Mouse (Mus musculus) embryonic facial prominence, embryonic 10.5 days (tissue): Measurements from ENCODE around the gene Sgms2. TPM values are rescaled to one million over a fixed set of nuclear protein-coding genes. Genes with fewer than 3 reads are reported as not detected.
"Not testable (repeated sequence)": the region's sequence is repeated elsewhere in the genome, so short reads cannot be mapped to it uniquely, and the experiment has no call there.

ENCODE experiments used
- DNase-seq: peaks from one replicate; pipeline ENCODE4 v3.0.0-alpha.2; 2017; ENCODE audit warnings: low spot score
- H3K27ac ChIP-seq: fragments of 300-500 bp; sonication (generic); replicated peaks from 2 replicates; pipeline ENCODE4 v1.5.1; 2016; ENCODE audit warnings: mild to moderate bottlenecking
- H3K27me3 ChIP-seq: fragments of 300-500 bp; sonication (generic); replicated peaks from 2 replicates; pipeline ENCODE4 v1.6.1; 2016; ENCODE audit warnings: low read depth, mild to moderate bottlenecking; ENCODE audit not compliant: poor library complexity, severe bottlenecking
- H3K36me3 ChIP-seq: fragments of 300-500 bp; sonication (generic); replicated peaks from 2 replicates; pipeline ENCODE4 v1.6.1; 2016; ENCODE audit warnings: mild to moderate bottlenecking, moderate library complexity
- H3K4me1 ChIP-seq: fragments of 300-500 bp; sonication (generic); 2 replicates; pipeline ENCODE4 v1.6.1; 2016
- H3K4me3 ChIP-seq: fragments of 300-500 bp; sonication (generic); 2 replicates; pipeline ENCODE4 v1.5.1; 2016; ENCODE audit warnings: mild to moderate bottlenecking, moderate library complexity
- H3K9me3 ChIP-seq: fragments of 300-500 bp; sonication (generic); 2 replicates; pipeline ENCODE4 v1.6.1; 2016; ENCODE audit warnings: mild to moderate bottlenecking
- WGBS: fragments of 180-500 bp; shearing (Covaris S2); methylation state at CpG from one replicate; pipeline ENCODE4 v1.1.7; 2016; 5-methylcytosine and 5-hydroxymethylcytosine counted together
- polyA plus RNA-seq: library from polyadenylated mRNA; unstranded; fragments of >200 nt; fragmentation: Nextera tagmentation; extraction: Ambion mirVana; gene quantifications from 2 replicates; pipeline ENCODE4 v1.2.1, GENCODE M21; 2016

Sgms2 gene
- polyA plus RNA-seq, 1 experiment from 2014 or later, result 0.77 TPM

DNA sequence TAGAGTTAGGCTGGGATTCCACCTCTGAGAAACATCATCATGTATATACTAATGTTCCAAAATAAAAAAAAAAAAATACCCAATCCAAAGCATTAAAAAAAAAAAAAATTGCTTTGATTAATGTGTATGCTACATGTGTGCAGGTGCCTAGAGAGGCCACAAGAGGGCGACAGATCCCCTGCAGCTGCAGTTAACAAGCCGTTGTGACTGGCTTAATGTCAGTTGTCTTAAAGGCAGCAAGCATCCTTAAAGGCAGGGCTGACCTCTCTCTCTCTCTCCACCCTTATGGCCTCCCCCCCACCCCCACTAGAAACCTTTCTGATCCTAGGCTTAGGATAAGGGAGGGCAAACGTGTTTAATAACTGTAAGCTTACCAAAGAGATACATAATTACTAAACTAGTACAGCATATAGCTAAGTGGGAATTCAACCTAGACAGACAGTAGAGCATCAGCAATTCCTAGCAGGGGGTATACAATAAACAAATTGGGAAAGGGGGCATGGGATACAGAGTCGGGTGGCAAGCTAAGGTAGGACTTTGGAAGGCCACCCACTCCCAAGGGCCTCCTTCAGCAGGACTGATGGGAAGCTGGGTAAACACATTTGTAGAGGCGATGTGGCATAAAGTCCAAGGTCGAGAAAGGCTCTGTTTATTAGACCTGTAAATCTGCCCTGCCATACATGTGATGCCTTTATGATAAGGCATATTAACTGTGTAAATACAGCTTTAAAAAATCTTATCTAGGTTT lies 143.2 kb downstream of the Sgms2 start:
- H3K27ac ChIP-seq, result no peak overlapping the region
- peak; percentile 29 for DNase-seq
- no peak overlapping the region for H3K4me3 ChIP-seq
- no peaks in the 10 kb centered on the region for H3K36me3 ChIP-seq
- no peaks in the 10 kb centered on the region for H3K27me3 ChIP-seq
- no peaks in the 10 kb centered on the region for H3K9me3 ChIP-seq
- WGBS, result 57% methylated on average over 6 of the region's 6 CpGs
- peaks cover 10% of the 10 kb centered on the region; the same call in 1 of the 2 replicates for H3K4me1 ChIP-seq

DNA sequence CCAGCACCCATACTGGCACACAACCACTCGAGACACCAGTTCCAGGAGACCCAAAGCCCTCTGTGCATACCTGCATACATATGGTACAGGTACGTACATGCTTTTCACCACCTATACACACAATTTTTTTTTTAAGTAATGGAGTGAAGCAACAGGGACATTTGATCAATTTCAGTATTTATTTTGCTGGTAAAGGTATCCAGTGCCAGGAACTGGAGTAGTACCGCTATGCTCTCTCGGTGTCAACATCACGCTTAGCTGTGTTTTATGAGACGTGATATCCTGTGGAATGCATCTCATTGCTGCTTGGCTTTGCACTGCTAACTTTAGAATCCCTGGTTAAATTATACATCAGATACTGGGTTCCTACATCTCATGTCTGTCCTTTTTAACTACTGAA lies 145.3 kb downstream of the Sgms2 start:
- no peak overlapping the region for H3K4me3 ChIP-seq
- H3K9me3 ChIP-seq, result no peaks in the 10 kb centered on the region
- H3K27ac ChIP-seq, result no peak overlapping the region
- 95% methylated on average over 6 of the region's 6 CpGs for WGBS
- H3K4me1 ChIP-seq, result peaks cover 10% of the 10 kb centered on the region; the same call in 1 of the 2 replicates
- H3K27me3 ChIP-seq, result no peaks in the 10 kb centered on the region
- no peak for DNase-seq
- no peaks in the 10 kb centered on the region for H3K36me3 ChIP-seq

GRCm38 (mm10) chr3:131343311-131343710 lies 147.9 kb downstream of the Sgms2 start:
- no peaks in the 10 kb centered on the region for H3K27me3 ChIP-seq
- no peaks in the 10 kb centered on the region for H3K36me3 ChIP-seq
- DNase-seq, result peak; percentile 44
- 59% methylated on average over 6 of the region's 6 CpGs for WGBS
- H3K27ac ChIP-seq, result no peak overlapping the region
- no peaks in the 10 kb centered on the region for H3K9me3 ChIP-seq
- peaks cover 10% of the 10 kb centered on the region; the same call in 1 of the 2 replicates for H3K4me1 ChIP-seq
- no peak overlapping the region for H3K4me3 ChIP-seq

DNA sequence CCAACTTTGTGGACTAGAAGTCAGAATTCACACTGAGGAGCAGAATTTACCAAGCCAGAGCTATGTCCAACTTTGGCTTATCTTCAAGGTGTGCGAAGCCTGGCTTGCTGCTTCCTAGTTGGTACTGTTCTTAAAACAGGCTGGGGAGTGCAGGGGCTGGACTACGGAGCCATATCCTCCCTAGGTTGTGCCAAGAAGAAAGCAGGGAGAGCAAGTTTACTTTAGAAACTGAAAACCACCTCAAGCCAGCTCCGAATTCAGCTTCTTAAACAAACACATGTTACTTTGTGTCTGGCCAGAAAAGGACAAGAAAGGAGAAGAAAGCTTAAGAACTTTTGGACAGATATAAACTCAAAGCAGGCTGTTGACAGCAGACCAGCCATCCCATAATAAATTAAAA lies 150.3 kb downstream of the Sgms2 start:
- Histone ChIP-seq H3K36me3 (no peaks in the 10 kb centered on the region), H3K27ac (no peak overlapping the region), H3K4me1 (peaks cover 10% of the 10 kb centered on the region; the same call in 1 of the 2 replicates), H3K27me3 (no peaks in the 10 kb centered on the region), H3K9me3 (no peaks in the 10 kb centered on the region), H3K4me3 (no peak overlapping the region)
- no peak for DNase-seq
- WGBS, result 80% methylated on average over 3 of the region's 3 CpGs

DNA sequence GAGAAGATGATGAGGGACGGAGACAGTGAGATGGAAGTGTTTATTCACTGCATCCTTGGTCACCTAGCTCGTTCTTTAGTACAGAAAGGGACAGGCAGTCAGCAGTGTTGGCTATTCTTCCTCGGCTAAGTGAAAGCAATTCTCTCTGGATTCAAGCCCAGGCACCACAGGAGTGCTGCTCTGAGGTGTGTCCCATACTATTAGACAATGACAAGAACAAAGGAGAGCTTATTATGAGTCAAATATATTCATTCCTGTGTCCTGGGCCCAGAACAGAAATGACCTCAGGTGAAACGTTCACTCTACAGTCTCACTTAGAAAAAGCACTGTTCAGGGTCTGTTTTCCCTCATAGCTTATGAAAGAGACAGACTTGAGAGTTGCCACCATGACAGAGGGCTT lies 151.9 kb downstream of the Sgms2 start:
- no peak for DNase-seq
- 81% methylated on average over 4 of the region's 4 CpGs for WGBS
- Histone ChIP-seq H3K27ac (no peak overlapping the region), H3K4me1 (peaks cover 22% of the 10 kb centered on the region), H3K9me3 (no peaks in the 10 kb centered on the region), H3K4me3 (no peak overlapping the region), H3K36me3 (no peaks in the 10 kb centered on the region), H3K27me3 (no peaks in the 10 kb centered on the region)

DNA sequence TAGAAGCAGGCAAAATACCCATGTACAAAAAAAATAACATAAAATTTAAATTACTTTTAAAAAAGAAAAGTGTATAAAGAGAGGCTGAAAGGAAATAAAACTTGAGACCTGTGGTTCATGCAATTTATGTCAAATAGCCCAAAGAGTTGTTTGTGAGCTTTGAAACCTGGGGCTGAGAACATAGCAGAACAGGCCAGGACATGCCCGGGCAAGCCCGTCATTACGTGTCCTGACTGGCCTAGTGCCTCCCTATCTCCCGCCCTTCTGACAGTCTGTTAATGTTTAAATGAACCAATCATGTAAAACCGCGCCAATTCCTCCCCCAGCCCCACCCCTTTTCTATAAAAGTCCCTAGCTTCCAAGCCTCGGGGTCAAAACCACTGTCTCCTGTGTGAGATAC lies 153.5 kb downstream of the Sgms2 start:
- peaks cover 27% of the 10 kb centered on the region for H3K4me1 ChIP-seq
- not testable (repeated sequence) for DNase-seq, H3K27me3 ChIP-seq, H3K36me3 ChIP-seq, H3K9me3 ChIP-seq, H3K4me3 ChIP-seq, H3K27ac ChIP-seq
- WGBS, result 97% methylated on average over 7 of the region's 7 CpGs

GRCm38 (mm10) chr3:131336629-131337028 lies 154.6 kb downstream of the Sgms2 start:
- Histone ChIP-seq H3K9me3 (no peaks in the 10 kb centered on the region), H3K4me1 (peaks cover 29% of the 10 kb centered on the region), H3K4me3 (no peak overlapping the region), H3K36me3 (no peaks in the 10 kb centered on the region), H3K27ac (no peak overlapping the region), H3K27me3 (no peaks in the 10 kb centered on the region)
- WGBS, result 82% methylated on average over 8 of the region's 8 CpGs
- no peak for DNase-seq

GRCm38 (mm10) chr3:131335117-131335547 lies 156.1 kb downstream of the Sgms2 start:
- Histone ChIP-seq H3K27me3 (no peaks in the 10 kb centered on the region), H3K36me3 (no peaks in the 10 kb centered on the region), H3K27ac (0 out of 2 replicates have a peak overlapping the region, but pooled peaks have one; percentile 12), H3K9me3 (no peaks in the 10 kb centered on the region), H3K4me1 (peaks cover 29% of the 10 kb centered on the region), H3K4me3 (no peak overlapping the region)
- no peak for DNase-seq
- 85% methylated on average over 8 of the region's 8 CpGs for WGBS

DNA sequence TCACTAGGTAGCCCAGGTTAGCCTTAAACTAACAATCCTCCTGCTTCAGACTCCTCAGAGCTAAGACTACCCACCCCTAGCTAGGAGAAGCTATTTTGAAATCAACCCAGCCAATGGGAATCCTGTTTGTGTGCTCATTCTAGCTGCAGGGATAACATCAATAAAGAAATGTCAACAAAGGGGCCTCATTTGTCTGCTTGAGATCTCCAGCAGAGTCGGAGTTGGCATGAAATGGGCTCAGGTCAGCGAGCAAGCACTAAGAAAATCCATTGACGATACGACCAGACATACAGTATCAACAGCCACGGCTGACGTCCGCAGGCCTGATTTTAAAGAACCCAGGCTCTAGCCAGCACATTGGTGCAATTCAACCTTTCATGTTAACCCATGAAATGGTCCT lies 164.0 kb downstream of the Sgms2 start:
- no peak overlapping the region for H3K4me3 ChIP-seq
- H3K36me3 ChIP-seq, result no peaks in the 10 kb centered on the region
- WGBS, result 76% methylated on average over 7 of the region's 7 CpGs
- peaks cover 3% of the 10 kb centered on the region; the same call in 1 of the 2 replicates for H3K4me1 ChIP-seq
- no peaks in the 10 kb centered on the region for H3K27me3 ChIP-seq
- DNase-seq, result no peak
- H3K9me3 ChIP-seq, result no peaks in the 10 kb centered on the region
- H3K27ac ChIP-seq, result no peak overlapping the region

- H3K27me3 ChIP-seq, result no peaks in the 10 kb centered on the region
- peaks cover 3% of the 10 kb centered on the region; the same call in 1 of the 2 replicates for H3K4me1 ChIP-seq
- H3K36me3 ChIP-seq, result no peaks in the 10 kb centered on the region
- H3K27ac ChIP-seq, result no peak overlapping the region
- no peak overlapping the region for H3K4me3 ChIP-seq
- WGBS, result 89% methylated on average over 4 of the region's 4 CpGs
- DNase-seq, result no peak
- no peaks in the 10 kb centered on the region for H3K9me3 ChIP-seq
Observed at GRCm38 (mm10) chr3:131326637-131327036, 164.6 kb downstream of the Sgms2 start.

DNA sequence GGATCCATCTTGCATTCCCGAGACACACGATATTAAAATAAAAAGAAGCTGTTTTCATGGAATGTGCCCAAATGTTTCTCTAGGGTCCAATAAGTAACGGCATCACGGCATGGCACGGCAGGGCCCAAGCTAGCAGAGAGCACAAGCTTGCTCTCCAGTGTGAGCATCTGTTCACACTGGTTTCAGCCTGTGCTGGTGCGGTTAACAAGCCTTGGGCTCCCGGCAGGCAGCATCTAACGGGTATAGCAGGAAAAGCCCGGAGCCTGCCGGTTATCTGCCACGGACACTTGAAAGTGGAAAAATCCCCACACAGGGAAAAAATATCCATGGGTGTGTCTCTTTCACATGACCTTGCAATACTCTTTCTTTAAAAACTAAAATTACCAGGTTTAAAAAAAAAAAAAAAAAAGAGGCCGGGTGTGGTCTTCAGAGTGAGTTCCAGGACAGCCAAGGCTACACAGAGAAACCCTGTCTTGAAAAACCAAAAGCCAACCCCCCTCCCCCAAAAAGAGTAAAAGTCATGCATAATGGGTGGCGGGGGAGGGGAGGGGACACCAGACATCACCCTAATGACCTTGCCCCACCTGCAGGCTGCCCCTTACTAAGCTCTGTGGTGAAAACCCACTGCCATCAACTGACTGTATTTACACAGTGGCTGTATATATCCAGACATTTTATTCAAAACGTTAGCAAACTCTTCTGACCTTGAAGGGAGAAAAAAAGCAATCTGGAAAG lies 169.0 kb downstream of the Sgms2 start:
- H3K4me3 ChIP-seq, result no peak overlapping the region
- peaks cover 5% of the 10 kb centered on the region; the same call in 1 of the 2 replicates for H3K27me3 ChIP-seq
- H3K27ac ChIP-seq, result no peak overlapping the region
- H3K4me1 ChIP-seq, result peaks cover 6% of the 10 kb centered on the region
- WGBS, result 76% methylated on average over 14 of the region's 14 CpGs
- no peaks in the 10 kb centered on the region for H3K9me3 ChIP-seq
- no peak for DNase-seq
- no peaks in the 10 kb centered on the region for H3K36me3 ChIP-seq

DNA sequence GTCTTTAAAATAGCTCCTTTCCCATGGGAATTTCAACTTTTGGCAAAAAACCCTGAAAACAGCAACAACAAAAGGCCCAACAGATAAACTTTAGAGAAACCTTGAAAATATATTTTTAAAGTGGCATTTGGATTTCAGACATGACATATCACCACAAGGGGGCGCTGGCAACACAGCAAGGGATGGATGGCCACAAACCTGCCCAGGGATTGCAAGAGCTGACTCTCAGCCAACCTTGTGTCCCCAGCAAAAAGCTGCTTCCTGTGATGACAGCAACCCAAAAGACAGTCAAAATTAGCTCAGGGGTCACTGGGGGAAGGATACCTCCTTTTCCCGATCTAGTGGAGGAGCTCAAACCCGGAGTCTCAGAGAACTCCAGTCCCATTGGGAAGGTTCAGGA lies 171.0 kb downstream of the Sgms2 start:
- peak; percentile 83 for DNase-seq
- no peaks in the 10 kb centered on the region for H3K9me3 ChIP-seq
- WGBS, result 6% methylated on average over 3 of the region's 3 CpGs

GRCm38 (mm10) chr3:131318211-131318610 lies 173.0 kb downstream of the Sgms2 start:
- H3K27ac ChIP-seq, result no peak overlapping the region
- no peaks in the 10 kb centered on the region for H3K9me3 ChIP-seq
- WGBS, result 55% methylated on average over 2 of the region's 2 CpGs
- no peak for DNase-seq
- no peak overlapping the region for H3K4me3 ChIP-seq
- peaks cover 16% of the 10 kb centered on the region for H3K4me1 ChIP-seq
- no peaks in the 10 kb centered on the region for H3K36me3 ChIP-seq
- H3K27me3 ChIP-seq, result peaks cover 5% of the 10 kb centered on the region; the same call in 1 of the 2 replicates

More for the DNA sequence above, 171.0 kb downstream of the Sgms2 start:
- Histone ChIP-seq H3K4me3 (no peak overlapping the region), H3K36me3 (no peaks in the 10 kb centered on the region), H3K27me3 (peaks cover 5% of the 10 kb centered on the region; the same call in 1 of the 2 replicates), H3K4me1 (peaks cover 16% of the 10 kb centered on the region), H3K27ac (no peak overlapping the region)
